Mouse (Mus musculus): Measurements from ENCODE around the gene Eng.

Eng gene

GRCm38 (mm10) chr2:32644799-32645475, 1.5 kb upstream of the Eng start:
- no peak for DNase-seq (ENCODE audit: low spot score)

GRCm38 (mm10) chr2:32645647-32646046, 748 bp upstream of the Eng start:
- DNase-seq (ENCODE audit: low spot score), result no peak

DNA sequence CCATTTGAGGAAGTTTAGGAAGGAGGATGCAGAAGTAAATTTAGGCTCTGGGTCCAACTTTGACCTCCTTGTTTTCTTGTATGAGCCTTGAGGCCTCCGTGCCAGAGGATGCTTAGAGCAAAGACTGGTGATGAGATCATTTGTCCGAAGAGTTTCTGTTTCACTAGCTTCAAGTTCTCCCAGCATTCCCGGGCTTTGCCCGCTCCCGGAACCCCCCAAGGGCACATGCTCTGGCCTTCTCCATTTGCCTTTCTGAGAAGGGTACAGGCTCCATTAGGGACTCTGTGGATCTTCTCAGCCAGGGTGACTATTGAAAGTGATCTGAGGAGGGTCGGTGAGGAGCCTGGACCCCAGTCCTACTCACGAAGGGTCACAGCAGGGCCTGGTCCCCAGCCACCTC, 971 bp downstream of the Eng start:
- no peak for DNase-seq (ENCODE audit: low spot score)

DNA sequence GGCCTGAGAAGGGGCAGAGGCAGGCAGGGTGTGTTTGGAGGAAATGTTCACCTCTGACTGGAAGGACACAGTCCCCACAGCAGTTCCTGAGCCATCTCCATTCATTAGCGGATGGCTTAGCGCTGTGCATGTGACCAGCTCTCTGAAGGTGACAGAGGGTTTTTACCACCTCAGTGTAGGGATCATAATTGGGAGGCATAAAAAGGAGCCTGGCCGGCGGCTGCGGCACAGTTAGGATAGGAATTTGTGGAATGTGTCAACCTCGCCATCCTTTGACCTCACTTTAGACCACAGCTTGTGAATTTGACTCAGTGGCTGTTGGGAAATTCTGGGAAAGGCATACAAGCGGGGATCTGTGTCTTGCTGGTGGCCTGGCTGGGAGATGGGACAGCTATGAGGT, 7.4 kb downstream of the Eng start:
- DNase-seq (ENCODE audit: low spot score), result no peak

- DNase-seq (ENCODE audit: low spot score), result no peak
These were observed 8.5 kb downstream of the Eng start for GRCm38 (mm10) chr2:32654743-32655393.

DNA sequence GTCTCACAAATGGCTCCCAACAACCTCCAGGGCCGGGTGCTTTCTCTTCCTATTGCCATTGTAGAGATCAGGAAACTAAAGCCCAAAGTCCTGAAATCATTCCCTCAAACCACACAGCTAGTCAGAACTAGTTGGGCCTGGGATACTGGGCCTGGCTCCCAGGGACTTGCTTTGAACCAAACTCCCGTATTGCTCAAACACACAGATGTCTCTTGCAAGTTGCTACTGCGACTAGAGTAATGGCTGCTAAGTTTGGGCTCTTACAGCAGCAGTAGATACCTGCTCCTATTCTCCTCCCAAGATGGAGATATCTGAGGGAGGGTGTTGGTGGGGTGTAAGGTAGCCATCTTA, 9.0 kb downstream of the Eng start:
- DNase-seq (ENCODE audit: low spot score), result peak; percentile 62

DNA sequence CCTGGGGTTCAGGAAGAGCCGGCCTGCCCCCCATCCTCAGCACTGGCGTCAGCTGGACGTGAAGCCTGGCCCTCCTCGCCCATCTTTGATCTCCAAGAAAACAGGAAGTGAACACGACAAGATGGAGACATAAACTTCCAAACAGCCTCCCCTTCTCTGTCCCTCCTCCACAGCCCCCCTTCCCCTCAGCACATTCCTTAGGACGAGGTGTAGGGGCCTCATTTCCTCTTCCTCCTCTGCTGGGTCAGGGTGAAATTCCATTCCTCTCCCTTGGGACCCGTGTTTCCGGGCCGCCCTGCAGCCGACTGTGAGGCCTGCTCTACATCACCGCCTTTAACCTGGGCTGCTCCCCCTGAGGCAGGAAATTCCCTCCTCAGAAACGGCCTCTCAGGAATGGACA, 9.4 kb downstream of the Eng start:
- DNase-seq (ENCODE audit: low spot score), result no peak

- DNase-seq (ENCODE audit: low spot score), result no peak
These were observed 12.5 kb downstream of the Eng start for GRCm38 (mm10) chr2:32658873-32659272.

GRCm38 (mm10) chr2:32661509-32662107, 15.2 kb downstream of the Eng start:
- DNase-seq (ENCODE audit: low spot score), result peak; percentile 28

- DNase-seq (ENCODE audit: low spot score), result no peak
These were observed 15.9 kb downstream of the Eng start for GRCm38 (mm10) chr2:32662291-32662690.

GRCm38 (mm10) chr2:32665345-32665744, 18.9 kb downstream of the Eng start:
- no peak for DNase-seq (ENCODE audit: low spot score)

DNA sequence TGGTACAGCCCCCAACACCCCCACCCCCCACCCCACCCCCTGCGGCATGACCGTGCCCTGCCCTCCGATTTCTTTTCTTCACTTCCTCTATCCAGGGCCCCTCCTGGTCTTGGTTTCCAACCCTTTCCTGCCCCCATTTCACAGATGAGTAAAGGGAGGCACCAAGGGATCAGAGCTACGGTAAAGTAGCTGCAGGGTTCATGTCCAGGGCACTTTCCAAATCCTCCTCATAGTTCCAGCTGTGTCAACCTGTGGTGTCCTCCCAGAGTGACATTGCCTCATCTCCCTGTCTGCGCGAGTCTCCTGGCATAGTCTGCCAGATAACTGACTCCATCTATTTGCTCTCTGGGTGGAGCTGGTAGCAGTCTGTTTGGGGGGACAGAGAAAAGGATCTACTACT, 19.5 kb downstream of the Eng start:
- peak; percentile 16 for DNase-seq (ENCODE audit: low spot score)

DNA sequence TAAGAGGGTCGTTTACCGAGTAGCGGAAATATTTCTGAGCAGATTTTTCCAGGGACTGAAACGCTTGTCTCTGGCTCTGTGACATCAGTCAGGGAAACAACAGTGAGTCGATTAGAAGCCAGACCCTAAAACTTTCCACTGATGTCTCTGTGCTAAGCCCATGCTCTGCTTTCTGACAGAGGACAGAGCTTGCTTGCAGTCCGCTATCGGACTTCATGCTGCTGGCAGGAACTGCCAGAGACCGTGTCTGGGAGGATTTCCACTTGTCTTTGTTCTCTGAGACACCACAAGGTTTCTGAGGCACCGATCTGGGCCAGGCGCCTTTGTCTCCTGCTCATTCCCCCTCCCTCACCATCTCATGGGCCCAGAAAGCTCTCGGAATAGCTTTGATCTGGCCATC, 21.4 kb downstream of the Eng start:
- no peak for DNase-seq (ENCODE audit: low spot score)

DNA sequence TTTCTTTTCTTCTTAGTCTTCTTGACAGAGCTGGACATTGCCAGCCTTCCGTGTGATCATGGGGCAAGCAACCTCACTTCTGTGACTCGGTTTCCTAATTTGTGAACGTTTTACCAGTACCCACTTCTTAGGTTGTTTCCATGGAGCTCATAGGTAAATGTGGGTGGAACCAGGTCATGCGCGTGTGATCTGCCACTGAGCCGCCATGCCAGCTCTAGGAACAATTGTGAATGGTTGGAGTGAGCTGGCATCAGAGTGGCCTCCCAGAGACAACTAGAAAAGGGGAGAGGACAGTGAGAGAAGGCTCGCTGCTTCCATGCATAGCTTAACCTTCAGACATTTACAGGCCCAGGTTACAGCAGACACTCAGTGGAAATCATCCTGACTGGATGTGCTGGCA, 21.8 kb downstream of the Eng start:
- DNase-seq (ENCODE audit: low spot score), result no peak

DNA sequence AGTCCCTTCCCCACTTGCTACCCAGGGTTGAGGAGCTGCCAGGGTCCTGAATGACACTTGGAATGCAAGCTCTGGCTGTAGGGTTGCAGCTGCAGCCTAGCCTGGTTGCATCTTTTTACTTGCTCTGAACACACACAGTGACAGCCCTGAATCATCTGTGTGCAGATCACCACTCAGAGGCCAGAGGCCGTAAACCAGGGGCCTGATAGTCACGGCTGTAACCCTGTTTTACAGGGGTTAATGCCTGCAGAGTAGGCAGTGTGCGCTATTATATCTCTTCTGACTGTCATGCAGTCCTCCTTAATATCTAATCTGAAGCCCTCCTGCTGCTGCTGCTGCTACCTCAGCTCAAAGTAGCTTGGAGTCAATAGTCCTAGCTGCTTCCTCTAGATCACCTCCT, 23.5 kb downstream of the Eng start:
- DNase-seq (ENCODE audit: low spot score), result no peak

DNA sequence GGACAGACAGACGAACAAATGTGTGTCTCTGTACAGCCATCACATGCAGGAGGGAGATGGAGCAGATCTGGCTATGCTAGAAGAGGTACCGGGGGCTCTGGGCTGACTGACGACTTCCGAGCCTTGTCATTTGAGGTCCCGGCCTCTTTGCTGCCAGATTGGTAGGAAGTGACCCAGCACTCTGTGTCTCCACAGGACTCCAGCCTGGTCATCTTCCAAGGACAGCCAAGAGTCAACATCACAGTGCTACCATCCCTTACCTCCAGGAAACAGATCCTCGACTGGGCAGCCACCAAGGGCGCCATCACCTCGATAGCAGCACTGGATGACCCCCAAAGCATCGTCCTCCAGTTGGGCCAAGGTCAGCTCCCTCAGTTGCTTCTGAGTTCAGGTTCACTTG, 24.8 kb downstream of the Eng start:
- DNase-seq (ENCODE audit: low spot score), result no peak

DNA sequence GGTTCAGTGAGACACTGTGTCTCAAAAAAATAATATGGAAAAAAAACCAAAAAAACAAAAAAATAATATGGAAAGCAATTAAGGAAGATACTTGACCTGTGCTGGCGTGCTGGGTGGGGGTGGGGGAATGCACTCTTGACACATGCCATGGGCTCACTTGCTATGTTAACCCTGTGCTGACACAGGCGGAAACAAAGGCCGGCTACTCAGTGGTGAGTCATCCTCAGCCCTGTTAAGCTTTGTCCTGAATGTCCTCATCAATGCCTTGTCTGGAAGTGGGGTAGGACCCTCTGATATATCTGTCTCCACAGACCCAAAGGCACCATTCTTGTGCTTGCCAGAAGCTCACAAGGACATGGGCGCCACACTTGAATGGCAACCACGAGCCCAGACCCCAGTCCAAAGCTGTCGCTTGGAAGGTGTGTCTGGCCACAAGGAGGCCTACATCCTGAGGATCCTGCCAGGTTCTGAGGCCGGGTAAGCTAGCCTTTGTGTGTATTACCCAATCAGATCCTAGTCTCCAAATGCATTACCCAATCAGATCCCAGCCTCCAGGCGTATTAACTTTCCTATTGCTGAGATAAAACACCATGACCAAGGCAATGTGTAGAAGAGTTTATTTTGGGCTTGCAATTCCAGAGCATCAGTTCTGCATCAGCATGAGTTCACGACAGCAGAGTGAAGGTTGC, 25.7 kb downstream of the Eng start:
- no peak for DNase-seq (ENCODE audit: low spot score)

GRCm38 (mm10) chr2:32673176-32673917, 27.0 kb downstream of the Eng start:
- DNase-seq (ENCODE audit: low spot score), result no peak

- no peak for DNase-seq (ENCODE audit: low spot score)
These were observed 30.4 kb downstream of the Eng start for GRCm38 (mm10) chr2:32676821-32677220.

GRCm38 (mm10) chr2:32677683-32678082, 31.3 kb downstream of the Eng start:
- DNase-seq (ENCODE audit: low spot score), result no peak

- DNase-seq (ENCODE audit: low spot score), result peak; percentile 78
These were observed 33.7 kb downstream of the Eng start for GRCm38 (mm10) chr2:32680051-32680451.

GRCm38 (mm10) chr2:32680961-32681650, 34.7 kb downstream of the Eng start:
- DNase-seq (ENCODE audit: low spot score), result no peak

Measured in adipocyte (in vitro differentiated cells).